Mouse (Mus musculus): ENCODE measurements around the gene Mapk11.

The Mapk11 gene

DNA sequence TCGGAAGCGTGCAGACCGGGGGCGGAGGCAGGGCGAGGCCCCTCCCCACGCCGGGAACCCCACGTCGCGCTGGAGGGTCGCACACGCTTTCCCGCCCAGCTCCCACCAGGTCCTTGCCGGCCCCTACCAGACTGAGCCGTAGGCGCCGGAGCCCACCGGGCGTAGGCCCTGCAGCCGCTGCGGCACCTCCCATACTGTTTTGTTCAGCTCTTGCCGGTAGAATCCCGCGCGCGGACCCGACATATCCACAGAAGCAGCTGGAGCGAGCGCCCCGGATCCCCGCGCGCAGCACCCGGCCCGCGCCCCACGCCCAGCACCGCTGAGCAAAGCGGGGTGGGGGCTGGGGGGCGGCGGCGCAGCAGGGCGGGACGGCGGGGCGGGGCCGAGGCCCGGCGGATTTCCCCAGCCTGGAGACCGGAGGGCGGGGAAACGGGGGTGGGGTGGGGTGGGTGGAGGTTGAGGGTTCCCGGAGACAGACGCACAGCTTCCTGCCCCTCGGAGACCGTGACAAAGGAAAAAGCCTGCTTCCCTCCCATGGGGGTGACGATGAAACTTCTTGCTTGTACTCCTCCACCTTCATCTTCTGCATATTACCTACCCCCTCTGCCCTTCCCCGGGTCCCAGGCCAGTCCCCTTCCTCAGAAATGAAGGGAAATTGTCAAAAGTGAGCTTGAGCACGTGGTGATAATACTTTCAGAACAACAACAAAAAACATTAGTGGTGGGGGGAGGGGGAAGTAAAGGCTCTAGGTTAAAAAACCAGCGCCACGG, at the start of gene Mapk11:
Gene Mapk11, minus strand, starts transcription at position 358 of the 770 bp plus-strand sequence.
- peak; percentile 54 to 64 for DNase-seq

DNA sequence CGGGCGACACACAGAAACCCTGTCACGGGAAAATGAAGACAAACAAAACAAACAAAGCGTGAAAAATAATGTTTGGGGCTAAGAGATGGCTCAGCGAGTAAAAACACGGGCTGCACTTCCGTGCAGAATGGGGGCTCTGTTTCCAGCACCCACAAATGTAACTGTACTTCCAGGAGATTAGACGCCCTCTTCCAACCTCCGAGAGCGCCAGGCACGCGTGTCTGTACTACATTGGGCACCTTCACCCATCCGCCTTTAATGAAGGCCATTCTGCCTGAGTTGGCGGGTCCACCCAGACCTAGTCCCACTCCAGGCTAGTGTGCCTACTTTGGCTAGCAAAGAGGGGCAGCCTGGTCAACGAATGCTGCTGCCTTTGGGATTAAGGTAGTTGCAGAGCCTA, 47.6 kb upstream of the Mapk11 start:
- DNase-seq: no peak

- peak; percentile 97 to 98 for DNase-seq
Measured at GRCm38 (mm10) chr15:89196313-89196706, 46.9 kb upstream of the Mapk11 start, which contains the start of gene Dennd6b. Gene Dennd6b, minus strand, starts transcription at chr15:89196496.

DNA sequence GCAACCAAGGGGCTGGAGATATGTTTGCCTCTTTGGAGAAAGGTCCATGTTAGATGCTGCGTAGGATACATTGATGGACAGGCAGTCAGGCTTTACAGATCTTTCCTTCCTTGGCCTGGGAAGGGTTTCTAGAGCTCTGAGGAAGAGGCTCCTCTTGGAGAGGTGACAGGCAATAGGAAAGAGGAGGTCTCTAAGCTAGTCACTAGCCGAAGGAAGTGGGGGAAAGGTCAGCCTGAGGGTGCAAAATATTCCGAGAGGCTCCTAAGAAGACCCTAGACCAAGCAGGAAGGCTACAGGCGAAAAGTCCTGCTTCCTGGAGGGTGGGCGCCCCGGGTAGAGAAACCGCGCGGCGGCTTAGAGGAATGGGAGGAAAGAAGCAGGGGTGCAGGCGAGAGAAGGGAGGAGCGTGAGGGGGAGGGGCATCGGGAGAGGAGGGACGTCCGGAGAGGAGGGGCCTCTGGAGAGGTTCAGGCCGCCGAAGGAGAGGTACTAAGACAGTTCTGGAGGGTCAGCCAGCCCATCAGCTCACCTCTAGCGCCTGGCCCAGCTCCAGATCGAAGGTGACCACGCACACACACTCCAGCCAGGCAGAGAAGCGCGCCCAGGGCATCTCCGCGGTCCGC, 46.4 kb upstream of the Mapk11 start:
- DNase-seq: peak; percentile 97

DNA sequence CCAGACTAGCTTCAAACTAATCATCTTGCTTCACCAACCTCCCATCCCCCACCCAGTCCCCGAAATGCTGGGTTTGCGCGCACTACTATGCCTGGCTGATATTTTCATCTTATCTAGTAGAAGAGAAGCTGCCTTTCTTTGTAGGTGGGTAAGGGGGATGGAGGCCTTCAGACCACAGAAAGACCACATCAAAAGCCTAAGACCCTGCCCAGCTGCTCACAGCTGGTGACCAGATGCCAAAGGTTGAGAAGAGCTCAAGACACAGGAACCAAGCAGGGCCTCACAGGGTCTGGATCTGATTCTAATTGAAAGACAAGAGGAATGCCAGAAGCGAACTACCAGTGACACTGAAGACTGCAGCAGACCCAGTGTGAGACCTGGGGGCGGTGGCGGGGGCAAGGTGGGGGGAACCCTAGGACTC, 45.8 kb upstream of the Mapk11 start:
- DNase-seq: peak in 1 of 2 experiments; percentile 6

GRCm38 (mm10) chr15:89184937-89185227, 35.5 kb upstream of the Mapk11 start:
- peak in 1 of 2 experiments; percentile 33 for DNase-seq

GRCm38 (mm10) chr15:89184141-89184936, 34.9 kb upstream of the Mapk11 start:
- DNase-seq: peak in 1 of 2 experiments; percentile 33

DNA sequence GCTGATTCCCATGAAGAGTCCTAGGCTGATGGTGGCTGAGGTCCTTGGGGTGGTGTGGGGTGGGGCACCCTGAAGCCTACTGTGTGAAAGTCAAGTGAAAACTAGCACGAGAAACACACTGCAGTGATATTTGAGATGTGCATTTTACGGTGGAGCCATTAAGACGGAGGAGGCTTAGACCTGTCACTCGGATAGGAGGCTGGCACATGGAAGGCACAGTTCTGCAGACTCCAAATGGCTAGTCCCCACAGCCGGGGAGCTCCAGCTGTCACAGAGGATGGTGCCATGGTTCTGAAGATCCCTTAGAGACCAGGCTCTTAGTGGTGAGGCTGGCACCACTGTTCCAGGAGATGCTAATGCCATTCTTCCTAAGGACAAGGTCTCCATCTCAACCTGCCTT, 33.4 kb upstream of the Mapk11 start:
- DNase-seq: no peak

DNA sequence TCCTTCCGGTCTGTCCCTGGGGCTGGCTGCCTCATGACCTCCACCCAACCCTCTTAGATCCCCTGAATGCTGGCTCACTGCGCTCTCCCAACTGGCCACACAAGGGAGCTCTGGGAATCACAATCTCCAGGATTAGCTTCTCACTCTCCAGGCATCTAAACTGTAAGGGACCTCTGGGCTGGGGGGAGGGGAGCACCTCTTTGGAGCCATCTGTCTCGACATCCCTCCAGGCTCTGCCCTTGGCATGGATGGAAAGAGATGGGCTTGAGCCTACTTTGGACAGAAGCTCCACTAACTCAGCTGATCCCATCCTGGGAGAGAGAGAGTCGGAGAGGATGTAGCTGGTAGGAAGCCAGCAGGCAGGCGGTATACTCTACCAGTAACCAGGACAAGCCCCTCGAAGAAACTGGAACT, 32.9 kb upstream of the Mapk11 start:
- DNase-seq: peak; percentile 51 to 71

DNA sequence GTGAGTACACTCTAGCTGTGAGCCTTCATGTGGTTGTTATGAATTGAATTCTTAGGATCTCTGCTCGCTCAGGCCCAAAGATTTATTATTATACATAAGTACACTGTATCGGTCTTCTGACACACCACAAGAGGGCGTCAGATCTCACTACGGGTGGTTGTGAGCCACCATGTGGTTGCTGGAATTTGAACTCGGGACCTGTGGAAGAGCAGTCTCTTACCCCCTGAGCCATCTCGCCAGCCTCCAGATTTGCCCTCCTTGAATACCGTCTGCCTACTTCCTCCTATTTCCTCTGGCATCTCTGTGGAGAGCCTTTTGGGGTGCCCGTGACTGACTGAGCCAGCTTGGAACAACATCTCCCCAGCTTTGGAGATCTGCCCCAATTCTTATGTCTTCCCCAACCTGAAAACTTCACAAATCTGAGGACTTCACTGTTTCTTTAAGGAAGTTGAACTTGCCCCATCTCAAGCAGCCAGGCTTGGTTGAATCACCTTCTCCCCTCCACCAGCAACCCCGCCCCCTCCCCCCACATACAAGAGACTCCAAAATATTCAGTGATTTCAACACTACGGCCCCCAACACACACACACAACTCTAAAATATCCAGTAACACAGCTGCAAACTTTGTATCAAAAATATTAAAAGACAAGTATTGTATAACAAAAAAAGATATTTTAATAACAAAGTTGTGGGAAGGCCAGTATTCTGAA, 32.3 kb upstream of the Mapk11 start:
- DNase-seq: no peak

DNA sequence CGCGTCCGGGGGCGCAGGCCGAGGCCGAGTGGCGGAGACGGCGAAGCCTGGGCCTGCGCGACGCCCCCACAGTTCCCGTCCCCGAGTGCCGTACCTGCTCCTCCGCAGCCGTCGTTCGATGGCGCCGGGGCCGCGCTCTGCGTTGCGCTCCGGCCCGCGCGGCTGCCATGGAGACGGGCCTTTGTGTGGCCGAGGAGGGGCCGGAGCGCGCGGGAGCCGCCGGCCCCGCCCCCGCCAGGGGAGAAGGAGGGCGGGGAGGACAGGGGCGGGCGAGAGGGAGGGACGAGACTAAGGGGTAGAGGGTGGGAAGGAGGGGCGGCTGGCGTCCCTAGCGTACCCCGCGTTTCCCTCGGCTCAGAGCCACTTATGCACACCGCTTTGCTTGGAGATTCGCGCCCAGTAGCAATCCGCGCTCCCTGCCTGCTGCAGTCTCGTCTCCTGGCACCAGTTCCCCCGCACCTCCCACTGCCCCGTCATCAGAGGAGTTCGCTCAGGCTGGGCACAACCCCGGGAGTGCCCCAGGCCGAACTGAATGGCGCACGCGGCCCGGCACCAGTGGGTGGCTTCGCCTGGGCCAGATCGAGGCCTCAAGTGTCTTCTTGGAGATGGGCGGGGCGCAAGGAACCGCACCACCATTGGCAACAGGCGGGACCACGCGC, 31.3 kb upstream of the Mapk11 start, which contains the start of gene Plxnb2:
Gene Plxnb2, minus strand, starts transcription at position 218 of the 659 bp plus-strand sequence.
- DNase-seq: peak; percentile 79 to 93

DNA sequence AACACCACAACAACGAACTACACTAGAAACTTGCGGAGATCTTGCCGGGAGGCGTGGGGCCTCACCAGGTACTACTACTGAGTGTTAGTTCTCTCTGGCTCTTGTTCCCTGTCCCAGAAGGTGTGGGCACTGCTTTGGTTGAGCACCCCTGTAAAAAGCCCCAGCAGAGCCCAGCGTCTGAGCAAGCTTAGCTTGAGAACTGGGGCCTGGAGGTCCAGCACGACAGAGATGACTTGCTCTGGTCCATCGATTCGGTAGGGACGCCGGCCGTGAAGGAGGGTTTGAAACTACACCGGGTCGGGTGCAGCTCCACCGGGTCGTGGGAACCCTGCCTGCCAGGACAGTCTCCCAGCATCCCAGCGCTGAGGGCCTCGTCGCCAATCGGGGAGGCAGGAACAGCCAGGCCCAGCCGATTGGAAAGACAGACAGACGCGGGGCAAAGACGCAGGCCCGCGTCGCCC, 30.7 kb upstream of the Mapk11 start:
- DNase-seq: peak; percentile 45 to 66

DNA sequence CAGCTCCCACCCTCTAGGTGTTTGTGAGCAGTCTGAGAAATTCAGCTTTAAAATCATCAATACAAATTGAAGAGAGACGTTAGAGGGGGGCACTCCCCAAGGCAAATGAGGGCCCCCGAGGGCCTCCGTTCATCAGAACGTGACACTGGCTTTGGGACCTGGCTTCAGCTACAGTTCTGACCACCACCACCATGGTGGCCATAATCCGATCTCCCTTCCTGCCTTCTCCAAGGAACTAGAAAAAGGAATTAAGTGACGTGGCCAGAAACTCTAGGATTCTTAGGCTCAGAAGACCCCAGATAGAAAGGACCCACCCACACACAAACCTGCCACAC, 30.2 kb upstream of the Mapk11 start:
- DNase-seq: no peak

GRCm38 (mm10) chr15:89178954-89179629, 29.7 kb upstream of the Mapk11 start:
- peak; percentile 90 to 97 for DNase-seq

GRCm38 (mm10) chr15:89178260-89178860, 28.9 kb upstream of the Mapk11 start:
- peak in 1 of 2 experiments; percentile 66 for DNase-seq

- peak; percentile 40 to 74 for DNase-seq
Measured at GRCm38 (mm10) chr15:89177576-89178259, 28.3 kb upstream of the Mapk11 start.

GRCm38 (mm10) chr15:89177121-89177520, 27.7 kb upstream of the Mapk11 start:
- DNase-seq: peak; percentile 92 to 95

GRCm38 (mm10) chr15:89175411-89176155, 26.2 kb upstream of the Mapk11 start:
- peak in 1 of 2 experiments; percentile 49 for DNase-seq

DNA sequence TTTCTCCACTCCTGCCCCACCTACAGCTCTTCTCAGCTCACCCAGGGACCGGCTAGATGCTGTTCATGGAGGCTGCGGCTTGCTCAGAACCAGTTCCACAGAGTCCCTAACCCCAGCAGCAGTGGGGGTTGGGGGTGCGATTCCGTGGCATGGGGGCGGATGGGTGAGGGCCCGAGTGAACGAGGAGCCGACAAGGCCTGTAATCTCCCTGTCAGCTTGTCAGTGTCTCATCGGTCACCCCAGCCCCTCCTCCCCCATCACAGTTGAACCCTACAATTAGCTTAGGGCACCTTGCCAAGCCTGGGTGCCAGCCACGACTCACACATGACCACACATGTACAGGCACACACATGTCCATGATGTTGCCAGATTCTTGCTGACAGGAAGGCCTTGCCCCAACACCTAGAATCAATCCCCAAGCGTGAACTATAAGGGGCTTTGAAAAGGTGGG, 25.5 kb upstream of the Mapk11 start:
- DNase-seq: peak; percentile 47 to 75

- peak; percentile 88 to 96 for DNase-seq
Measured at GRCm38 (mm10) chr15:89173906-89174214, 24.4 kb upstream of the Mapk11 start.
